Mouse (Mus musculus) G1E (cell line): ENCODE results near the gene Uspl1. TPM values are rescaled to one million over a fixed set of nuclear protein-coding genes. Genes with fewer than 3 reads are reported as not detected.

Source experiments
- ATAC-seq: 2 replicates; pipeline ENCODE4 v1.8.0; 2016; ENCODE audit warnings: mild to moderate bottlenecking; ENCODE audit not compliant: insufficient number of reproducible peaks, poor library complexity, low FRiP score, severe bottlenecking; ENCODE audit errors: extremely low read depth
- DNase-seq: peaks from one replicate; pipeline ENCODE4 v3.0.0; 2012; ENCODE audit warnings: low spot score
- H3K27me3 ChIP-seq: 2 replicates; pipeline ENCODE4 v1.6.1; 2012; ENCODE audit warnings: mild to moderate bottlenecking, low read length, inconsistent platforms; ENCODE audit not compliant: insufficient read depth
- H3K36me3 ChIP-seq: replicated peaks from 2 replicates; pipeline ENCODE3; 2012; ENCODE audit warnings: mild to moderate bottlenecking, inconsistent platforms
- H3K4me1 ChIP-seq: 2 replicates; pipeline ENCODE4 v1.6.1; 2012; ENCODE audit warnings: low read depth, low read length, inconsistent platforms, mixed read lengths; ENCODE audit not compliant: insufficient read depth
- H3K4me3 ChIP-seq: 2 replicates; pipeline ENCODE4 v1.5.1; 2012; ENCODE audit warnings: low read depth, mild to moderate bottlenecking, inconsistent platforms, low read length, moderate library complexity, mixed read lengths
- H3K9me3 ChIP-seq: replicated peaks from 2 replicates; pipeline ENCODE4 v1.6.1; 2012; ENCODE audit warnings: inconsistent platforms
- CTCF ChIP-seq: IDR thresholded peaks from 2 replicates; pipeline ENCODE4 v1.5.1; 2012; ENCODE audit warnings: low read depth, low read length, inconsistent platforms, mixed read lengths
- GATA1 ChIP-seq: IDR thresholded peaks from 2 replicates; pipeline ENCODE4 v1.6.1; 2012; ENCODE audit warnings: borderline replicate concordance, low read length, inconsistent platforms, mixed read lengths
- GATA2 ChIP-seq: IDR thresholded peaks from 2 replicates; pipeline ENCODE4 v1.6.1; 2012; ENCODE audit warnings: low read depth, low read length, inconsistent platforms, borderline replicate concordance
- POLR2AphosphoS5 ChIP-seq: IDR thresholded peaks from 2 replicates; pipeline ENCODE4 v1.6.1; 2012; ENCODE audit warnings: low read depth, low read length, inconsistent platforms; ENCODE audit not compliant: insufficient replicate concordance
- TAL1 ChIP-seq: conservative IDR thresholded peaks from 2 replicates; pipeline ENCODE4 v1.6.1; 2012; ENCODE audit warnings: low read depth, low read length, inconsistent platforms, mixed read lengths
- polyA plus RNA-seq: library from polyadenylated mRNA; stranded (reverse); fragments of >175 nt; gene quantifications from 2 replicates; pipeline ENCODE4 v1.2.3, GENCODE M21; 2012
- total RNA-seq, 2 experiments: library from RNA; stranded (forward) in 1 of 2; stranded (reverse) in 1 of 2; fragments of 200-1000 nt in 1 of 2; fragments of >200 nt in 1 of 2; fragmentation: Nextera tagmentation in 1 of 2; gene quantifications; 2 replicates each; pipeline ENCODE4 v1.2.3; 2014 to 2017

The Uspl1 gene
- total and polyA plus RNA-seq, 3 experiments: 4.9 to 115 (median 69.2) TPM

DNA sequence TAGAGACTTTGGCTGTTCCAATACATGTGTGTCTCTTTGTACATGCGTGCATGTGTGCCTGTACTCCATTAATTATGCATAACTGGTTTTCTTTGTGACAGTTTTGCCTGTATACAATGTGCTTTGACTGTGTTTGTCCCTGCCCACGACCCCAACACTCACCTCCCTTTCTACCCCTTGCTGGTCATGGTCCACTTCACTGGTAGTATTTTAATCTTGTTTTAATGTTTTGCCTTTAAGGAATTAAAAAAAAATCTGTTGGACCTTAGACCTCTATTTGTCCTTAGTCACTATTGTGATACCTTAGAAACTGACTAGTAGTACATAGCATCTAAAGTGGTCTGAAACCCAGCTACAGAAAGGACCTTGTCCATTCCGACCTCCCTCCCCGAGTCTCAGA, 26.9 kb downstream of the Uspl1 start:
- Histone ChIP-seq H3K4me3 (no peak overlapping the region), H3K9me3 (peaks cover 3% of the 10 kb centered on the region; the same call in 1 of the 2 replicates), H3K4me1 (peaks cover 33% of the 10 kb centered on the region), H3K36me3 (peaks cover 96% of the 10 kb centered on the region), H3K27me3 (no peaks in the 10 kb centered on the region)
- TF ChIP-seq GATA2 (no peak), POLR2AphosphoS5 (no peak), TAL1 (no peak), GATA1 (no peak)
- ATAC-seq (no peak), DNase-seq (no peak)

DNA sequence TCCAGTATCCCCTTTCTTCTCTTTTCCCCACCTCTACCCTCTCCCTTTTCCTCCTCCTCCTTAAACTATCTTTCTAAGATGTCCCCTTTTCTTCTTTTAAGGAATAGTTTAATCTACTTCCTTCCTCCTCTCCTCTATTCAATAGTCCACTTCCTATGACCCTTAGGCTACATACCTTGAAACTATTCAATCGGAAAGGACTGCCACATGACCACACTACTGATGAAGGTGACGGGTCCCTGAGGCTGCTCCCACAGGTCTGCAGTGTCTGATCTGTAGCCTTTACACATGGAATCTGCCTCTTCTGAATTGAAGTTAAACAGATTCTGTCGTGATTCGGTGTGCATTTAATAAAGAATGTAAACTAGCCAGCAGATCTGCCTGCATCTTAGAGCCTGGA, 28.7 kb downstream of the Uspl1 start:
- no peak for TF ChIP-seq POLR2AphosphoS5
- TF ChIP-seq TAL1: no peak
- no peak for TF ChIP-seq GATA2
- TF ChIP-seq GATA1: no peak
- DNase-seq (no peak), ATAC-seq (no peak)
- Histone ChIP-seq H3K9me3 (peaks cover 14% of the 10 kb centered on the region), H3K36me3 (peaks cover 95% of the 10 kb centered on the region), H3K27me3 (no peaks in the 10 kb centered on the region), H3K4me1 (peaks cover 31% of the 10 kb centered on the region), H3K4me3 (no peak overlapping the region)

- peaks cover 34% of the 10 kb centered on the region for H3K4me1 ChIP-seq
- TF ChIP-seq TAL1: no peak
- TF ChIP-seq POLR2AphosphoS5: 0 out of 2 replicates have a peak, but pooled peaks have one; percentile 69
- H3K9me3 ChIP-seq: peaks cover 22% of the 10 kb centered on the region
- H3K27me3 ChIP-seq: no peaks in the 10 kb centered on the region
- DNase-seq: no peak
- H3K4me3 ChIP-seq: no peak overlapping the region
- no peak for ATAC-seq
- H3K36me3 ChIP-seq: peaks cover 78% of the 10 kb centered on the region
Observed at GRCm38 (mm10) chr5:149215540-149215939, 31.4 kb downstream of the Uspl1 start.

GRCm38 (mm10) chr5:149217524-149218357, 33.6 kb downstream of the Uspl1 start:
- H3K4me1 ChIP-seq: peaks cover 29% of the 10 kb centered on the region

GRCm38 (mm10) chr5:149219493-149219892, 35.3 kb downstream of the Uspl1 start:
- Histone ChIP-seq H3K27me3 (no peaks in the 10 kb centered on the region), H3K9me3 (peaks cover 32% of the 10 kb centered on the region), H3K4me1 (peaks cover 33% of the 10 kb centered on the region), H3K36me3 (peaks cover 38% of the 10 kb centered on the region), H3K4me3 (no peak overlapping the region)
- TF ChIP-seq CTCF (no peak), GATA2 (no peak), TAL1 (peak; percentile 64), GATA1 (no peak), POLR2AphosphoS5 (no peak)
- ATAC-seq: peak; percentile 85
- DNase-seq: no peak

More at GRCm38 (mm10) chr5:149217524-149218357, 33.6 kb downstream of the Uspl1 start:
- ATAC-seq: no peak
- Histone ChIP-seq H3K9me3 (peaks cover 32% of the 10 kb centered on the region), H3K36me3 (peaks cover 56% of the 10 kb centered on the region), H3K4me3 (no peak overlapping the region), H3K27me3 (no peaks in the 10 kb centered on the region)
- no peak for TF ChIP-seq GATA2
- TF ChIP-seq CTCF: no peak
- DNase-seq: no peak

DNA sequence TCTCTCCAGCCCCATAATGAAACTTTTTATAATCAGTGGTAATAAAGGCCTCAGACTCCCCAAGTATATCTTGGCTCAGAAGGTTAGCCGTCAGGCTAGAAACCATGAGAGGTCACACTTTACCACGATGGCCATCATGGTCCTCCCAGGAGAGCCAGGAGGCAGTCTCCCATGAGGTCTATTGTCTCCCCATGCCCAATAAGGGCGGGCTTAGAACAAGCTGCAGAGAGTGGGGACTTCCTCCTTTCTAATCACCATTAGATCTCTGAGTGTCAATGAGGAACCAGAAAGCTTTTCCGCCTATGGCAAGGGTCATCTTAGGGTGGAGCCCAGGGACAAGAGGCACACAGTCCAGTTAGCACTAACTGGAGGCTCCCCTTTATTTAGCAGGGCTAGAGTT, 37.2 kb downstream of the Uspl1 start:
- Histone ChIP-seq H3K27me3 (no peaks in the 10 kb centered on the region), H3K4me3 (no peak overlapping the region), H3K36me3 (peaks cover 20% of the 10 kb centered on the region), H3K9me3 (peaks cover 28% of the 10 kb centered on the region), H3K4me1 (peaks cover 29% of the 10 kb centered on the region)
- ATAC-seq (peak; percentile 51), DNase-seq (no peak)
- TF ChIP-seq GATA2 (no peak), POLR2AphosphoS5 (no peak), CTCF (no peak), TAL1 (no peak), GATA1 (no peak)

GRCm38 (mm10) chr5:149224666-149225065, 40.5 kb downstream of the Uspl1 start:
- no peak for ATAC-seq
- TF ChIP-seq GATA2 (no peak), POLR2AphosphoS5 (no peak), CTCF (no peak), GATA1 (no peak), TAL1 (no peak)
- H3K4me1 ChIP-seq: peaks cover 34% of the 10 kb centered on the region
- H3K9me3 ChIP-seq: peaks cover 10% of the 10 kb centered on the region
- H3K4me3 ChIP-seq: no peak overlapping the region
- no peaks in the 10 kb centered on the region for H3K27me3 ChIP-seq
- H3K36me3 ChIP-seq: no peaks in the 10 kb centered on the region
- DNase-seq: no peak
